ENCODE assay signal across 8 mouse cellular contexts in the genomic region with DNA sequence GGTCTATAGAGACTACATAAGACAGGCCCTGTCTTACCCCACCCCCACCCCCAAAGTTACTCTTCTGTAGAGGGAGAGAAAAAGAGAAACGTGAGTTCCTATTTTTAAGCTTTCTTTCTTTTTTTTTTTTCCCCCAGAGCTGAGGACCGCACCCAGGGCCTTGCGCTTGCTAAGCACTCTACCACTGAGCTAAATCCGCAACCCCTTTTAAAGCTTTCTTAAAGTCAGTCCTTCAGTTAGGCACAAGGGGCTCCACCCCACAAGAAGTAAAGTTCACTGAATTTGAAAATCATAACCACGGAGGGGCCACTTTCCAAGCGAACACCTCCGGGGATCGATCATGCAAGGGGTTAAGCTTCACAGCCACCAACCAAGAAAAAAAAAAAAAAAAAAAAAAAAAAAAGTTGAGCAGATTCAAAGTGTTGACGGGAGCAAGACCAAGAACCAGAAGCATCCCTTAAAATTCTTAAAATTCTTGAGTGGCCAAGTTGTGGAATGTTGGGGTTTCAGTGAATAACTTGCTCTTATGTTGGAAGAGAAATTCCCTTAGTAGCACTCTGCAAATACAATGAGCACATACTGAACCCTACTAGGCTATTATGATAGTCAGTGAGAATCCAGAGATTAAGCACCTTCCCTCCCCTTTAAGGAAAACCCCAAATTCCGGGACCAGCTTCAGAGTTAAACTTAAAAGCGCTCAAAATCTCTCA. TPM values are rescaled to one million over a fixed set of nuclear protein-coding genes. Genes with fewer than 3 reads are reported as not detected.
DNase-seq lines count a peak whose midpoint lies in the region; ATAC-seq and TF ChIP-seq lines count a peak whose summit lies in the region.

No protein-coding gene starts in this region.

- peak overlapping the region; percentile 84 for H3K4me3 ChIP-seq in kidney, adult 2 months (ENCODE audit: insufficient read depth, low read depth, low read length)
- H3K4me3 ChIP-seq in hindbrain, embryonic 13.5 days: peak overlapping the region; percentile 67
- H3K4me3 ChIP-seq in midbrain, embryonic 11.5 days (ENCODE audit: low read depth, low read length): peak overlapping the region; percentile 51

- H3K9me3 ChIP-seq in hindbrain, embryonic 13.5 days: no peaks in the 10 kb centered on the region
- H3K9me3 ChIP-seq in midbrain, embryonic 11.5 days (ENCODE audit: control insufficient read depth, low read length): no peaks in the 10 kb centered on the region

- peak overlapping the region; percentile 77 for H3K9ac ChIP-seq in hindbrain, embryonic 13.5 days
- H3K9ac ChIP-seq in midbrain, embryonic 11.5 days (ENCODE audit: low read length): peak overlapping the region; percentile 58

- peak overlapping the region; percentile 36; the same call in 1 of the 2 replicates for H3K27ac ChIP-seq in kidney, adult 2 months (ENCODE audit: insufficient read depth, low read depth, low read length)
- no peak overlapping the region for H3K27ac ChIP-seq in hindbrain, embryonic 13.5 days
- no peak overlapping the region for H3K27ac ChIP-seq in midbrain, embryonic 11.5 days (ENCODE audit: low read depth, low read length)

- ATAC-seq in hindbrain, embryonic 13.5 days (ENCODE audit: low FRiP score): no peak
- ATAC-seq in midbrain, embryonic 11.5 days (ENCODE audit: low FRiP score): no peak
- ATAC-seq in granulocyte monocyte progenitor cell, adult 5-6 weeks (replicated peaks; ENCODE audit: poor library complexity, severe bottlenecking): no peak

- H3K36me3 ChIP-seq in kidney, adult 2 months (ENCODE audit: control insufficient read depth, insufficient read depth, low read length): no peaks in the 10 kb centered on the region
- no peaks in the 10 kb centered on the region for H3K36me3 ChIP-seq in hindbrain, embryonic 13.5 days
- H3K36me3 ChIP-seq in midbrain, embryonic 11.5 days (ENCODE audit: control insufficient read depth, insufficient read depth, low read length): no peaks in the 10 kb centered on the region

- WGBS in kidney, adult 2 months: 34% methylated on average over 11 of the region's 11 CpGs
- 23% methylated on average over 11 of the region's 11 CpGs for WGBS in hindbrain, embryonic 13.5 days
- 17% methylated on average over 11 of the region's 11 CpGs for WGBS in midbrain, embryonic 11.5 days

- DNase-seq in kidney, adult 2 months: no peak
- no peak for DNase-seq in kidney, adult 18-20 months
- DNase-seq in adipocyte (ENCODE audit: low spot score): peak; percentile 40
- DNase-seq in midbrain, embryonic 11.5 days (ENCODE audit: low spot score, missing footprints): peak; percentile 69
- no peak for DNase-seq in left cerebral cortex, adult 18-20 months (ENCODE audit: low spot score in 2 of 2)
- DNase-seq in thymus, postnatal 36 days: no peak

- TF ChIP-seq POLR2A in kidney, adult 2 months (IDR thresholded peaks at IDR 0.05; ENCODE audit: low read depth, low read length): no peak

- TF ChIP-seq CTCF in kidney, adult 2 months (conservative IDR thresholded peaks at IDR 0.05; ENCODE audit: insufficient read depth, insufficient read length, low read depth, low read length): no peak

- peak overlapping the region; percentile 95 for H3K4me2 ChIP-seq in hindbrain, embryonic 13.5 days
- H3K4me2 ChIP-seq in midbrain, embryonic 11.5 days: peak overlapping the region; percentile 98

- H3K4me1 ChIP-seq in kidney, adult 2 months (ENCODE audit: control insufficient read depth, insufficient read depth, low read length): no peaks in the 10 kb centered on the region
- H3K4me1 ChIP-seq in hindbrain, embryonic 13.5 days (replicated peaks): peaks cover 11% of the 10 kb centered on the region
- peaks cover 3% of the 10 kb centered on the region; the same call in 1 of the 2 replicates for H3K4me1 ChIP-seq in midbrain, embryonic 11.5 days (ENCODE audit: control insufficient read depth, insufficient read depth, low read length)

- H3K27me3 ChIP-seq in kidney, adult 2 months (replicated peaks; ENCODE audit: control insufficient read depth, insufficient read depth, low read length): no peaks in the 10 kb centered on the region
- no peaks in the 10 kb centered on the region for H3K27me3 ChIP-seq in hindbrain, embryonic 13.5 days
- H3K27me3 ChIP-seq in midbrain, embryonic 11.5 days (ENCODE audit: control insufficient read depth, insufficient read depth, low read length): no peaks in the 10 kb centered on the region

RNA-seq across cellular contexts. Expression of gene Samhd1, which starts 1.1 kb away (rescaled TPM):
- 16.4 and 23.5 TPM in 2 replicates for polyA plus RNA-seq in kidney, adult 2 months (2012; rRNA removed)
- 11.6 and 11.9 TPM in 2 replicates for polyA plus RNA-seq in hindbrain, embryonic 13.5 days (2015; fragmentation: Nextera tagmentation; extraction: Ambion mirVana)
- polyA plus RNA-seq in midbrain, embryonic 11.5 days (2014; fragmentation: Nextera tagmentation; extraction: Ambion mirVana): 21.0 and 21.7 TPM in 2 replicates
- total RNA-seq in granulocyte monocyte progenitor cell, adult 5-6 weeks (2014; fragmentation: Nextera tagmentation): 65.3 and 71.3 TPM in 2 replicates
- 77.6 and 88.2 TPM in 2 replicates for total RNA-seq in granulocyte monocyte progenitor cell, adult 5-6 weeks (2017)
- total RNA-seq in left cerebral cortex, adult 18-20 months (2021): 10 to 100 TPM; 12.7 to 13.9 TPM

RNA-seq across cellular contexts. Expression of gene Tldc2, which starts 47.1 kb away (rescaled TPM):
- polyA plus RNA-seq in kidney, adult 2 months (2012; rRNA removed): 11.3 and 12.2 TPM in 2 replicates
- not detected in 2 replicates for polyA plus RNA-seq in hindbrain, embryonic 13.5 days (2015; fragmentation: Nextera tagmentation; extraction: Ambion mirVana)
- not detected in 2 replicates for polyA plus RNA-seq in midbrain, embryonic 11.5 days (2014; fragmentation: Nextera tagmentation; extraction: Ambion mirVana)
- total RNA-seq in granulocyte monocyte progenitor cell, adult 5-6 weeks (2014; fragmentation: Nextera tagmentation): not detected in 2 replicates
- not detected in 2 replicates for total RNA-seq in granulocyte monocyte progenitor cell, adult 5-6 weeks (2017)
- total RNA-seq in left cerebral cortex, adult 18-20 months (2021): not detected

RNA-seq across cellular contexts. Expression of gene Soga1, which starts 54.9 kb away (rescaled TPM):
- polyA plus RNA-seq in kidney, adult 2 months (2012; rRNA removed): 5.3 and 5.4 TPM in 2 replicates
- polyA plus RNA-seq in hindbrain, embryonic 13.5 days (2015; fragmentation: Nextera tagmentation; extraction: Ambion mirVana): 6.2 and 6.4 TPM in 2 replicates
- 5.2 and 6.0 TPM in 2 replicates for polyA plus RNA-seq in midbrain, embryonic 11.5 days (2014; fragmentation: Nextera tagmentation; extraction: Ambion mirVana)
- 4.4 and 5.7 TPM in 2 replicates for total RNA-seq in granulocyte monocyte progenitor cell, adult 5-6 weeks (2014; fragmentation: Nextera tagmentation)
- total RNA-seq in granulocyte monocyte progenitor cell, adult 5-6 weeks (2017): 2.5 TPM in 2 replicates
- total RNA-seq in left cerebral cortex, adult 18-20 months (2021): 10 to 100 TPM; 17.1 to 17.7 TPM

Comparison
In these comparisons a context has a peak if more than half of its experiments do, and no peak if none do; other contexts are left out.
1. DNase-seq: peak in adipocyte (single experiment) and midbrain, embryonic 11.5 days (single experiment); none in kidney, adult 2 months (single experiment), kidney, adult 18-20 months (single experiment), left cerebral cortex, adult 18-20 months (0 of 2) and thymus, postnatal 36 days (0 of 2).
2. RNA of gene Tldc2, which starts 47.1 kb away (polyA plus RNA-seq): 11.3 to 12.2 TPM in kidney, adult 2 months; not detected in hindbrain, embryonic 13.5 days and not detected in midbrain, embryonic 11.5 days; every median in the first group is over 10 times any median in the second.
3. Peak in every context shown above with its lines, with median percentiles within 50 percentile points of each other: H3K4me3 ChIP-seq.